Mouse (Mus musculus) lung, postnatal 14 days (tissue): ENCODE results near the gene Lrrn1.

Experiments
- DNase-seq: peaks from one replicate; pipeline ENCODE4 v3.0.0; 2021

The Lrrn1 gene

DNA sequence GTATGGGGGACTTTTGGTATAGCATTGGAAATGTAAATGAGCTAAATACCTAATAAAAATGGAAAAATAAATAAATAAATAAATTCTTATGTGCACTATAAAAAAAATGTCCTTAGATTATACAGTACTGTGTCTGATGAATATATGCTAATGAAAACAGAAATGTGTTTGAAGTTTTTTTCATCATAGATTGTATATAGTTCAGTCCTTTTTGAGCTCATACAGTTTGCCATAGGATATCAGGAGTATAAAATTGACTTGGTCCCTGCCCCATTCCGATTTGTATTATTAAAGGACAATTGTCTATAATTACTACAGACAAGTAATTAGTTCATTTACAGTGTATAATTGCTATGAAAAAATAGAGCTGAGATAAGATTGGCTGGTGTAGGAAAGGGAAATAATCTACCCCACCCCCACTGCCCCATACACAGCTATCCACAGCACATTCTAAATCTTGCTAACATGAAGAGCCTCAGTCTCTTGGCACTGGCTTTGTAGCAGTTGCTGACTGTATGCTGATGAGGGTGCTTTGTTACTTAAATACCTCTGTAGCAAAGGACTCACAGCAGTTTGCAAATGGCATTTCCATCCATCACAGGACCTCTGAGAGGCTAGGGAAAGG, 54.3 kb downstream of the Lrrn1 start:
- no peak for DNase-seq

GRCm38 (mm10) chr6:107605151-107605550, 75.6 kb downstream of the Lrrn1 start:
- DNase-seq, result no peak

- no peak for DNase-seq
Observed at GRCm38 (mm10) chr6:107614288-107614687, 84.7 kb downstream of the Lrrn1 start.
